Mouse (Mus musculus) gastrocnemius, adult 18-20 months (tissue): ENCODE data around the gene Sh2d1a. TPM values are rescaled to one million over a fixed set of nuclear protein-coding genes. Genes with fewer than 3 reads are reported as not detected.

ENCODE experiments used
- DNase-seq: peaks from one replicate; pipeline ENCODE4 v3.0.0; 2021; ENCODE audit warnings: low spot score
- long read RNA-seq, 2 experiments: library from polyadenylated mRNA; stranded (forward); transcript quantifications; one replicate each; pipeline ENCODE4 v2.0.0; 2021
- total RNA-seq, 2 experiments: library from RNA; stranded (reverse); gene quantifications; 2 replicates each; pipeline ENCODE4 v1.2.3; 2021

Gene Sh2d1a
- total RNA-seq: not detected
- long read RNA-seq, experiment 1: 0 reads
- long read RNA-seq, experiment 2: 0 reads

DNA sequence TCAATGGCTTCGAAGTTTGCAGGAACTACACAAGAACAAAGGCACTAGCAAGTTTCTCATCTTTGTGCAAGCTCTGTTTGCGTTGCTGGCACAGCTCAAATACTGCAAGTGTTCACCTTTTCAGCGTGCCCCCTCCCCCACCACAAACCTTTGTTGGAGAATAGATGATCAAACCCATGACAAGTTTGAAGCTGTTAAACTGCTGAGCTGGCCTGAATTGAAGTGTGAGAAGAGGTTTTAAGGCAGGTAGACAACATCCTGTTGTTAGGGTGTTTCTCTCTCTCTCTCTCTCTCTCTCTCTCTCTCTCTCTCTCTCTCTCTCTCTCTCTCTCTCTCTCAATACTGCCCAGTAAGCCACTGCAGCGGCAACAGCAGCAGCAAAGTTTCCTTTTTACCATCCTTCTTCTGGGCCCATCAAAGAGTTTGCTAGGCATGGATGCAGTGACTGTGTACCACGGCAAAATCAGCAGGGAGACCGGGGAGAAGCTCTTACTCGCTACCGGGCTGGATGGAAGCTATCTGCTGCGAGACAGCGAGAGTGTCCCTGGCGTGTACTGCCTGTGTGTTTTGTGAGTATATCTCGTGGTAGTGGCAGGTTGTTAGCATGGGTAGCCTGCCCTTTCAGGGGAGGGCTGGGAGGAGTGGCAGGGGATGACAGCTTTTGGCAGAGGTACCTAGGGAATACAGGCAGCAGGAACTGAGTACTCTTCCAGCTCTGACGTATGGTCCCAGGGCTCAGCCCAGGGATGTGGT, at the start of gene Sh2d1a:
Sh2d1a (plus strand) TSS at position 163 of the 753 bp plus-strand sequence.
- DNase-seq: no peak

GRCm38 (mm10) chrX:42453001-42453400, 49.3 kb upstream of the Sh2d1a start:
- no peak for DNase-seq

DNA sequence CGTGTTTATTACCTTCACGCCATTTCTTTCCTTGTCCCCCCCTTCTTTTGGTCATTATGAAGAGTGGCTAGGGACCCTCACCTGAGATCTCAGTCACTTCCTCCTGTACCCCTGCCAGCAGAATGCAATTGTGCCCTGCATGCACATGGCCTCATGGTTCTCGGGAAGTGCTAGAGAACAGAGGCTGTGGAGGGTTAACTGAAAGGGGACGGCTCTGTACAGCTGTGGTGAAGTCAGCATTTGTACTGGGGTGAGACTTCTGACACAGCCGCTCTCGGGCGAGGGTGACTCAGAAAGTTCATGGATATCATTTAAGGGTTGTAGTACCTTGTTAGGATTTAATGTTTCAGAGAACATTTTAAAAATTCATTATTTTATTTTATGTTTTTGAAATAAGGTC, 47.7 kb upstream of the Sh2d1a start:
- no peak for DNase-seq

DNA sequence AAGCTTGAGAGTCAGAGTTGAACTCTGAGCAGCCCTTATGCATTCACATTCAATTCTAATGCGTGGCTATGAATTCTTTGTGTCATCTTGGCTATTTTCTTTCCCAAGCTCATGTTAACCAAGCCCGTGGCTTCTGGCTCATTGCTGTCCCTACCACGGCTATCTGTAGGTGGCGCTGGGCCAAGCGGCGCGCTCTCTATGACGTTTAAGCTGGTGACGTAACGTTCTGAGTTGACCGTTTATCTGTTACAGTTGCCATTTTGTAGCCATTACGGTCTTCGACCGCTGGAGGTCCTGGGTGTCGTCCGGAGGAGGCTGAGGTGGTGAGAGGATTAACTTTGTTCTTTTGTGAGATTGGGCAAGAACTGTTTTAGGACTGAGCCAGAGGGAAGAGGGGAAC, 12.8 kb upstream of the Sh2d1a start, which contains the start of gene Tex13c2:
Tex13c2 (plus strand) TSS at position 246 of the 400 bp plus-strand sequence.
- DNase-seq: no peak

- no peak for DNase-seq
Observed at GRCm38 (mm10) chrX:42490336-42490735, 11.9 kb upstream of the Sh2d1a start.

DNA sequence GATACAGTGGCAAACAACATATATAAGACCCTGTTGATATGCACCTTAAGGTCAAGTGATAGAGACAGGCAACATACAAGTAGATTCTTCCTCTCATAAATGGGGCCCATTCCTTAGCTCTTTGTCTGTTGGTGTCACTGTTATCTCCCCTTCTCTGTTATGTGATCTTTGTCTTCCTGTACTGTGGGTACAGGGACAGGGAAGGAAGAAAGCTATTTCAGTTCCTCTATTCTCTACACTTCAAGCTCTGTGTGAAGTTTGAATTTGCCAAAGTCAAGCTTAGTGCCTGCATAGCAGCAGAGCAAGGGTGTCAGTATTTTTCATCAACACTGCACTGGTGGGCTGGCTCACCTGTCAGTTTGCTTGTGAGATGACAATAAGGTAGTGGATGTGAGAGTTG, 1.7 kb upstream of the Sh2d1a start:
- DNase-seq: no peak

DNA sequence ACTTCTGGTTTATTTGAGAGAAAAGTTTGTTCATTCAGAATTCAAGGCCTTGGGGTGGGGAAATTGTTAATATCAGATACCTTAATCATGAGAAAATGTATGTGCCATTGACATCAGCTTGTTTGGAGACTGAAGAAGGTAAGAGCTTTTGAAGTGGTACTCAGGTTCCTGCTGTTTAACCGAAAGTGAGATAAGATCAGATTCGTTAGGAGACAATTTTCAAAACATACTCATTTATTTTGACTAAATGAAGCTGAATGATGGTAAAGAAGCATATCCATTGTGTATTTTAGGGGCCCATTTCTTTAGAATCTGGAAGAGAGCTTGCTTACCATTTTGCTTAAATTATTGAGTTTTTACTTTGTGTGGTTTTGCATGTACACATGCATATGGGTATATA, 8.9 kb downstream of the Sh2d1a start:
- no peak for DNase-seq

GRCm38 (mm10) chrX:42512567-42512966, 10.3 kb downstream of the Sh2d1a start:
- no peak for DNase-seq

DNA sequence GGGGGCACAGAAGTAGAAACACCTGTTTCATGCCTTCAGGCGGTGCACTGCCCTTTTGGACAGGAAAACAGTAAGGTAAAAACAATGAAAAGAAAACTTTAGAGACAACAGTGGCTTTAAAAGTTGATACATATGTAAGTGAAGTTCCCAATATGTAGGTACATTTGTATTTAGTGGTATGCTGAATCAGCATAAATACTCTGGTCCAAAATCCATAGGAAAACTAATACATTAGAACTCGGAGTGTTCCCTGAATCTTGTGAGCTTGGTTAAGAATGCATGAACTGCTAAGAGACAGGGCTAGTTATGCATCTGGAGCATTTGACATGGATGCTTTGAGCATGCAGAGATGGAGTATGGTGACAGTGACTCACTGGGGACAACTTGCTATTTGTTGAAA, 20.6 kb downstream of the Sh2d1a start:
- no peak for DNase-seq

DNA sequence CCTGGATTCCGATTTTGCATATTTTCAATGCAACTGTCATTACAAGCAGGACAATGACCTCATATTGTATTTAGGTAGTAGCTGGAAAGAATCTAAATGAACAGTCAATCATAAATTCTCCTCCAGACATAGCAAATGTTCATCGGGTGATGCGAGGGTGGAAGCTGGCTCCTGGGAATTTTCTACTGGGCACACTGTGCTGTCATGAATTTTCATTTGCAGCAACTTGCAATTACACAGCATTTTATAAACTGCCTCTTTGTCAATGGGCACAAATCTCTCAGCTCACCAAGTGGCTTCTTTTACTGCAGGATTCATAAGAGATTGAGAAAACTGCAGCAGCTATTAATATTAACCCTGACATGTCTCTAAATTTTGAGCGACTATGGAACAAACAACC, 28.4 kb downstream of the Sh2d1a start:
- DNase-seq: no peak

GRCm38 (mm10) chrX:42540030-42540755, 37.9 kb downstream of the Sh2d1a start:
- DNase-seq: no peak

- peak; percentile 68 for DNase-seq
Observed at GRCm38 (mm10) chrX:42540756-42541053, 38.5 kb downstream of the Sh2d1a start.

- DNase-seq: no peak
Observed at GRCm38 (mm10) chrX:42545076-42545475, 42.8 kb downstream of the Sh2d1a start.

DNA sequence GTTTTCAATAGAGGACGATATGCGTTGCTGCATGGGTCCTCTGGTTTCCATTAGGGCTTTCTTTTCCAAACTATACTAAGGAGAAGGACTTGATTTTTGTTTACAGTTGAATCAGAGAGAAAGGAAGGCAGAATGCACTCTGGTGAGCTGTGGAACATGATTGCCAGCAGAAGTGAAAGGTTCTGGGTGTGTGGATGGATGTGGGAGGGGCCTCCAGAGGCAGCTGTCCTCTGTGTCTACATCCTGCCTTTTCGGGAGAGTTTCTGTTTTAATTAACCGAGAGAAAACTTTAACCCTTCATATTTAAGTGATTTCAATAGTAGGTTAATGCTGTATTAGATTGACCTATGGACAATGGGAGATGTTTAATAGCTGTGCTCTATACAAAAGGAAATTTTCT, 46.3 kb downstream of the Sh2d1a start:
- no peak for DNase-seq

DNA sequence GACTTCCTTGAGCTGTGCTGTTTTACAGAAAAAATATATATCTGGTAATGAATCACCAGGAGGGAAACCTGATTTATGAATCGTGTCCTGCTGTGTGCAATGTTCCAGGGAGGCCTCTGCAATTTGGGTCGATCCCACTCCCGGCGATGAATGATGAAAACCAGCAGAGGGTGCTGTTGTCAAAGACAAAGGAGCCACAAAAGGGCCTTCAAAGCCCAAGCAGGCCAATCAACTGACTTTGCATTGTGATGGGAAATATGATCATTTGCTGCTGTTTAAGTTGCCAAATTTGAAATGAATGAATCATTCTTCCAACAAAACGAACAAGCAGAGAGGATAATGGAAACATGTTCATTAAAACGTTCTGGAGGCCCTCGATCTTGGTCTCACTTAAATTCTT, 55.0 kb downstream of the Sh2d1a start:
- peak; percentile 30 for DNase-seq

GRCm38 (mm10) chrX:42558683-42559082, 56.4 kb downstream of the Sh2d1a start:
- no peak for DNase-seq

Other genes with a start within 250 kb of the Sh2d1a start
- gene Tex13c2, start 12.8 kb upstream of the Sh2d1a start, total RNA-seq: not detected